Mouse (Mus musculus): Measurements from ENCODE around the gene Castor2.

Castor2 gene

GRCm38 (mm10) chr5:134099496-134100211 is at the start of gene Castor2:
Gene Castor2 (plus strand): TSS chr5:134099711.
- DNase-seq (ENCODE audit: low spot score in 2 of 2), result peak; percentile 98 to 99

GRCm38 (mm10) chr5:134050711-134051110 is 48.8 kb upstream of the Castor2 start:
- DNase-seq (ENCODE audit: low spot score in 2 of 2), result no peak

GRCm38 (mm10) chr5:134052614-134053013 is 46.9 kb upstream of the Castor2 start:
- no peak for DNase-seq (ENCODE audit: low spot score in 2 of 2)

GRCm38 (mm10) chr5:134054496-134054895 is 45.0 kb upstream of the Castor2 start:
- no peak for DNase-seq (ENCODE audit: low spot score in 2 of 2)

GRCm38 (mm10) chr5:134058793-134059352 is 40.6 kb upstream of the Castor2 start:
- no peak for DNase-seq (ENCODE audit: low spot score in 2 of 2)

- DNase-seq (ENCODE audit: low spot score in 2 of 2), result peak; percentile 90 to 94
Measured at GRCm38 (mm10) chr5:134063362-134064064, 36.0 kb upstream of the Castor2 start.

- no peak for DNase-seq (ENCODE audit: low spot score in 2 of 2)
Measured at GRCm38 (mm10) chr5:134066261-134066660, 33.2 kb upstream of the Castor2 start.

GRCm38 (mm10) chr5:134067924-134068323 is 31.6 kb upstream of the Castor2 start:
- peak in 1 of 2 experiments; percentile 36 for DNase-seq (ENCODE audit: low spot score in 2 of 2)

GRCm38 (mm10) chr5:134073512-134074041 is 25.9 kb upstream of the Castor2 start:
- DNase-seq (ENCODE audit: low spot score in 2 of 2), result peak in 1 of 2 experiments; percentile 55

GRCm38 (mm10) chr5:134074368-134074767 is 25.1 kb upstream of the Castor2 start:
- DNase-seq (ENCODE audit: low spot score in 2 of 2), result no peak

GRCm38 (mm10) chr5:134076175-134076574 is 23.3 kb upstream of the Castor2 start:
- no peak for DNase-seq (ENCODE audit: low spot score in 2 of 2)

GRCm38 (mm10) chr5:134080685-134081548 is 18.6 kb upstream of the Castor2 start:
- DNase-seq (ENCODE audit: low spot score in 2 of 2), result peak; percentile 45 to 47

GRCm38 (mm10) chr5:134085227-134085626 is 14.3 kb upstream of the Castor2 start:
- DNase-seq (ENCODE audit: low spot score in 2 of 2), result no peak

GRCm38 (mm10) chr5:134085887-134086639 is 13.4 kb upstream of the Castor2 start:
- DNase-seq (ENCODE audit: low spot score in 2 of 2), result no peak

GRCm38 (mm10) chr5:134087211-134087610 is 12.3 kb upstream of the Castor2 start:
- DNase-seq (ENCODE audit: low spot score in 2 of 2), result no peak

GRCm38 (mm10) chr5:134095766-134096165 is 3.7 kb upstream of the Castor2 start:
- no peak for DNase-seq (ENCODE audit: low spot score in 2 of 2)

- DNase-seq (ENCODE audit: low spot score in 2 of 2), result no peak
Measured at GRCm38 (mm10) chr5:134098341-134098902, 1.1 kb upstream of the Castor2 start.

GRCm38 (mm10) chr5:134098976-134099375 is 535 bp upstream of the Castor2 start:
- DNase-seq (ENCODE audit: low spot score in 2 of 2), result peak; percentile 61 to 68

GRCm38 (mm10) chr5:134100232-134100771 is 791 bp downstream of the Castor2 start:
- peak; percentile 55 to 57 for DNase-seq (ENCODE audit: low spot score in 2 of 2)

- DNase-seq (ENCODE audit: low spot score in 2 of 2), result no peak
Measured at GRCm38 (mm10) chr5:134101322-134101721, 1.8 kb downstream of the Castor2 start.
